Mouse (Mus musculus): Measurements from ENCODE around the gene Wdfy2. TPM values are rescaled to one million over a fixed set of nuclear protein-coding genes. Genes with fewer than 3 reads are reported as not detected.
"Not testable (repeated sequence)": the region's sequence is repeated elsewhere in the genome, so short reads cannot be mapped to it uniquely, and the experiment has no call there.

The Wdfy2 gene
- total RNA-seq, 1 experiment from 2014 or later = 15.3 TPM

GRCm38 (mm10) chr14:62873820-62874219, 36.3 kb downstream of the Wdfy2 start:
- no peak for ATAC-seq (replicated peaks; ENCODE audit: low read depth, poor library complexity, severe bottlenecking)

DNA sequence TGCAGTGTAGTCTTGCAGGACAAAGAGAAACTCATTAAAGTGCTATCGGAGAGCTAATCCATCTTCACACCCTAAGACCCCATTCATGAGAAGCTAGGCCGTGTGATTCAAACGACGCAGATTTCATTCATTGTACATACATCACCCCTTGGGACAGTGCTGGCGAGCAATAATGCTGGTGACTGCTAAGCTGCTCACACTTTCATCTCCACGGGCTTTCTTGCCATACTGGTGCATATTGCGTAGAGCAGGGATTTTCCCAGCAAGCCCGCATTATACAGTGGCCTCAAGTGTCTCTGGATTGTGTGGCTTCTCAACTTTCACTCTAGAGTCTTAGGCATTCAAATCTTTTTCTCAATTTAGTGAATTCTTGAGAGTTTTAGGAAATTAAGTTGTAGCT, 36.9 kb downstream of the Wdfy2 start:
- no peak for ATAC-seq (replicated peaks; ENCODE audit: low read depth, poor library complexity, severe bottlenecking)

GRCm38 (mm10) chr14:62878076-62878475, 40.6 kb downstream of the Wdfy2 start:
- peak; percentile 60 for ATAC-seq (replicated peaks; ENCODE audit: low read depth, poor library complexity, severe bottlenecking)

- ATAC-seq (replicated peaks; ENCODE audit: low read depth, poor library complexity, severe bottlenecking) = no peak
Observed at GRCm38 (mm10) chr14:62878634-62879430, 41.4 kb downstream of the Wdfy2 start.

GRCm38 (mm10) chr14:62879497-62879896, 42.0 kb downstream of the Wdfy2 start:
- ATAC-seq (replicated peaks; ENCODE audit: low read depth, poor library complexity, severe bottlenecking) = peak; percentile 71

- ATAC-seq (replicated peaks; ENCODE audit: low read depth, poor library complexity, severe bottlenecking) = peak; percentile 7; the same call in 1 of the 2 replicates
Observed at GRCm38 (mm10) chr14:62880084-62880851, 42.8 kb downstream of the Wdfy2 start.

DNA sequence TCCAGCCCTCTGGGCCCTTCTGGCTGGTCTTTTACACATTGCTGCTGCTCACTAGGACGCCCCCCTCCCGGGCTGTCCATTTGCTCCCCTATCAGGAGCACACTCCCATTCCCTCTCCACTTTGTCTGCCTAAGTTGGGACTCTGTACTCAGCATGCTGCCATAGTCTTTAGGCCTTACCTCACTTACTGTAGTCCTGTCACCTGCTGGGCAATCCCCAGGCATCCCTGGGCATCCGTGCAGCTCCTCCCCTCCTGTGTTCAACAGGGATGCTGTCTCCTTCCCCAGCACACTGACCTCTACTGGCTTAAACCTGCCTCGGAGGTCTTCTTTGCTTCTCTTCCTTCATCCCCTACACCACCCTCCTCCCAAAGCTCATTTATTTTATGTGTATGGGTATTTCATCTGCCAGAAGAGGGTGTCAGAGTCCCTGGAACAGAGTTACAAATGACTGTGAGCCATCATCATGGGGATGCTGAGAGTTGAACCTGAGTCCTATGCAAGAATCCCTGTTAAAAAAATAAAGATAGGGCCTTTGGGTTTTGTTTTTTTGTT, 44.7 kb downstream of the Wdfy2 start:
- no peak for ATAC-seq (replicated peaks; ENCODE audit: low read depth, poor library complexity, severe bottlenecking)

- ATAC-seq (replicated peaks; ENCODE audit: low read depth, poor library complexity, severe bottlenecking) = no peak
Observed at GRCm38 (mm10) chr14:62883551-62883950, 46.1 kb downstream of the Wdfy2 start.

- no peak for ATAC-seq (replicated peaks; ENCODE audit: low read depth, poor library complexity, severe bottlenecking)
Observed at GRCm38 (mm10) chr14:62884171-62884570, 46.7 kb downstream of the Wdfy2 start.

GRCm38 (mm10) chr14:62884639-62885038, 47.2 kb downstream of the Wdfy2 start:
- ATAC-seq (replicated peaks; ENCODE audit: low read depth, poor library complexity, severe bottlenecking) = no peak

- 0 out of 2 replicates have a peak, but pooled peaks have one; percentile 19 for ATAC-seq (replicated peaks; ENCODE audit: low read depth, poor library complexity, severe bottlenecking)
Observed at GRCm38 (mm10) chr14:62885146-62885545, 47.7 kb downstream of the Wdfy2 start.

DNA sequence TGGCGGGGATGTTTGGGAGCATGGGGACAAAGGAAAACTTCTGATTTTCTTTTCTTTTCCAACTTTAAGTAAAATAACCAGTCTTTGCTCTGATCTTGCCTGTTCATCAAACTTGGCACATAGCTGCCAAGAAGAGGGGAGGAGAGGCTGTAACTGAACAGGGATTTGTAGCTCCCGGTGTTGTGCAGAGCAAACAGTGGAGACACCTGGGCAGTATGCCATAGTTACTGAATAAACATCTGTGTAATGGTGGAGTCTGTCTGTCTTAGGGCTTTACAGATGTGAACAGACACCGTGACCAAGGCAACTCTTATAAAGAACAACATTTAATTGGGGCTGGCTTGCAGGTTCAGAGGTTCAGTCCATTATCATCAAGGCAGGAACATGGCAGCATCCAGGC, 53.9 kb downstream of the Wdfy2 start:
- ATAC-seq (replicated peaks; ENCODE audit: low read depth, poor library complexity, severe bottlenecking) = no peak

GRCm38 (mm10) chr14:62892771-62893641, 55.5 kb downstream of the Wdfy2 start:
- ATAC-seq (replicated peaks; ENCODE audit: low read depth, poor library complexity, severe bottlenecking) = no peak

DNA sequence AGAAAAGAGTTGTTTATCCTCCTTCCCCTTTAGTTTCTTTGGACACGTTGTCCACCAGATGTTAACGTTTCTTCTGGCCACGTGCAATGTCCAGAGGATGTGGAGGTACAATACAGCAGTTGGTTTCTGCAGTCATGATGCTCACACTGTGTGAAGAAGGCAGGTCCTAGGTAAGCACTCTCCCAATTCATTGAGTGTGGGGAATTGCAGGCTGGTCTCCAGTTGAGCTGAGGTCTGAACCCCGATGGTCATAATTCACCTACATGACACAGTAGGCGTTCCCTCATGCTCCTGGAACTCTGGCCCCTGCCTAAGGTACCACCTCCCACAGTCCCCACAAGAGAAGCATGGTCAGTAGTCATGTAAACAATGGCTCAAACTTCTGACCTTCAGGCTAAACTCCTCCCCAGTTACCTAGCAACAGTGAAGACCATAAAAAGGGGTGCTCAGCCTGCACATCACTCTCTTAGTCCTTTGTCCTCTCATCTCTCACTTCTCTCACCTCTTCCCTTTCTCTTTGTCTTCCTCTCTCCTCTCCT, 56.2 kb downstream of the Wdfy2 start:
- ATAC-seq (replicated peaks; ENCODE audit: low read depth, poor library complexity, severe bottlenecking) = not testable (repeated sequence)

GRCm38 (mm10) chr14:62894924-62895840, 57.7 kb downstream of the Wdfy2 start:
- no peak for ATAC-seq (replicated peaks; ENCODE audit: low read depth, poor library complexity, severe bottlenecking)

GRCm38 (mm10) chr14:62898061-62898460, 60.6 kb downstream of the Wdfy2 start:
- no peak for ATAC-seq (replicated peaks; ENCODE audit: low read depth, poor library complexity, severe bottlenecking)

GRCm38 (mm10) chr14:62907888-62908287, 70.4 kb downstream of the Wdfy2 start:
- peak; percentile 78 for ATAC-seq (replicated peaks; ENCODE audit: low read depth, poor library complexity, severe bottlenecking)

DNA sequence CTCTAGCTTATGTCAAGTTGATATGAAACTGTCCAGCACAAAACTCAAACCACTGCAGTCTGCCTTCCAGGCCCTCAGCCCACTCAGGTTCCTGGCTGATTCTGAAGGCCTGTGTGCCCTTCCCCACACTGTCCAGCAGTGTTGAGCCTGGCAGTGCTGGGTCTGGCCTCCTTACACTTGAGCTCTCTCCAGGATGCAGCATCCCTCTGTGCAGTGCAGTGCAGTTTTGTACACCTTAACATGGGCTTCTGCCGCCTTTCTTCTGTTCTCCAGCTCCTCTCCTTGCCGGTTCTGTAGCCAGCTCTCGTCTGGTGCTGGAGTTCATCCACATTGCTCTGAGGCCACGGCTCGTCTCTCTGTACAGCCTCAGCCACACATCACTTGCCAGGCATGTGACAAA, 71.1 kb downstream of the Wdfy2 start:
- ATAC-seq (replicated peaks; ENCODE audit: low read depth, poor library complexity, severe bottlenecking) = no peak

- ATAC-seq (replicated peaks; ENCODE audit: low read depth, poor library complexity, severe bottlenecking) = no peak
Observed at GRCm38 (mm10) chr14:62910859-62911258, 73.4 kb downstream of the Wdfy2 start.

All from common myeloid progenitor, adult 5-6 weeks (primary cell).